Mouse (Mus musculus): ENCODE measurements at regions not wholly inside any gene's neighbourhood (a gene's known extent, or its start where the extent isn't known, plus 50 kb on each side); places are given as distances from the start of the nearest gene placed in this dataset.

DNA sequence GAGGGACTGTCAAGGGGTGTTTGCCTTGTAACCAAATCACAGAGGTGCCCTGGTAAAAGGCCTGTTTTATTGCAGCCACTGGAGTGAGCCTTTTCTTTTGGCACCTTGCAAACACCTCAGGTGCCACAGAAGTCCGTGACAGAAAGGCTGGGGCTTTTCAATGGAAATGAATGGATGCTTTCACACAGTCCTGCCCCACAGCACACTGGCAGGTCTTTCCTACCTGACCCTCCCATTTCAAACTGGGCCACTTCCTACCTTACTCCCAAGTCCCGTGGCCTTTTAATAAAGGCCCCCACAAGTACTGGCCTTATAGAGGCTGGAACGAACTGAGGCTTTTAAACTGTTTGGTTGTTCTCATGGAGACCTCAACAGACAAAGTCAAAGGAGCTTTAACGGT, 453.1 kb upstream of the Mki67 start:
- DNase-seq (ENCODE audit: low read depth, low spot score): no peak

DNA sequence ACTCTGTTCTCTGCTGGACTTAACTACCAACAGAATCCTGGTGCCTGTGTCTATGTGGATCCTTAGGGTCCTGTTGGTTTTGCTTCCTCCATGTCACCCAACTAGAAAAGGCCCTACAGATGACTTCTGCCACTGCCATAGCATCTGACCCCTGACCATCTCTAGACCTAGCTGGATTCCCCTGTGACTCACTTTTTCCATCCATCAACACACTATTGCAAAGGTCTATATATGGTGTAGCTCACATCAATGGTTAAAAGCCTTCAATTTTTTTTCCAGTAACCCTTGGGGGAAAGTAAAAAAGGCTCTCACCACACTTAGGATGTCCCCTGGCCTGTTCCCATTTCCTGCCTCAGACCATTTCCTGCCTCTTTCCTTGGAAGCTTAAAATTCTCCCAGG, 460.2 kb upstream of the Mki67 start:
- no peak for DNase-seq (ENCODE audit: low read depth, low spot score)

DNA sequence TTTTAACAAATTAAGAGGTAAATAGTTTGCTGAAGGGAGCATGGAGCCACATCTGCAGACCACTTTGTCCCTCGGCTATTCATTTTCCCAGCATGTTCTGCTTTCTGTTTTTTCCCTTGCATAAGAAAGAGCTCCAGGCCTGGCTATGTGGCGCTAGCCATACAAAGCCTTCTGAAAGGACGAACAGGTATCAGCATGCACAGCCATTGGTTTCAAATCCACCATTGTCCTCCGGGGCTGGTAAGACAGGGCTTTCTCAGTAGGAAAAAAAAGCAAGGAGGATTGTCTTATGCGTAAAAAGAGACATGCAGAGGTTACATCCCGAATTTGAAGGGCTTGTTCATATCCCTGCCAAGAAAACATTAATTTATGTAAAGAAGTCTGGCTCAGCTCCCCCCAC, 464.8 kb upstream of the Mki67 start:
- DNase-seq (ENCODE audit: low read depth, low spot score): no peak

DNA sequence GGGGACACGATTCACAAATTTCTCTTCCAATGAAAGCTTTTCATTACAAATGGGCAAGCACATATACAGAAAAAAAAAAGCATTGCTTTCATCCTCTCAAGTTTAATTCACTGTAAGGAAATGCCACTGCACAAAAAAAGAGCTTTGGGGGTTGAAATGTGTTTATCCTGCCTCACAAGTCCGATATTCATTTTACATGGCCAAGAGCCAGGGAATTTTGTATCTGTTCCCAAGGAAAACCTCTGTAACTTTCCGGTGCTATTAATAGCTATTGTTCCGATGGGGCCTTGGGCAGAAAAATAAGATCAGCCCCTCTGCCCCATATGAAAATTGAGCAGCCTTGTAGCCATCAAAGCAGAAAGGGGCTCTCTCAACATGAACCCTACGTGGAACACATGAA, 465.9 kb upstream of the Mki67 start:
- DNase-seq (ENCODE audit: low read depth, low spot score): no peak

DNA sequence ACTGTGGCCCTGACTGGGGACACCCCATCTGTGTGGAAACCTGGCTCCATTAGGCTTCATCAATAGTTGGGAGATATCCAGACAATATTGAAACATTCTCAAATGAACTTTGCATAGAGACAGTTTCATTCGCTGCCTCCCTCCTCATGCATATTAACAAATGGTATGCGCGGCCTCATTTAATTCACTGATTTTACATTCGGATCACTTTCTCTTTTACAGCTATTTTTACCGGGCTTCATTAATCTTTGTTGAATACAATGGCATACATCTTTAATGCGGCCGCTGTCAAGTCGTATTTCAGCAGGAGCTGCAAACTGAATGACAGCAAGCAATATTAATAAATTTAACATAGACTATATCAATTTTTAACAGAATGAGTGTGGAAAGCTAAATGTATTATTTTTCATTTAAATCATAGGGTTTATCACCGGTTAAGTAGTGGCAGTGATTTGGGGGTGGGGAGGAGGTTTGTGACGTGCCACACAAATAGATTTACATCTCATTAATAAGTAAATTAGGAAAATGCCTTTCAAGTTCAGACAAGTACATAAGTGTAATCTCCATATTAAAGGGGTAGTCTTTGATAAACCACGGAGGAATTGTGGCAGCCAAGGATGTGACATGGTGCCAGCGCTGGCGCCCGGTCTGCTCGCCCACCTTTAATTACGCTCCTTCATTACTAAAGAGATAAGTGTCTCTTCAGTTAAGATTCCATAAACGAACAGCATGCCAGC, 480.4 kb upstream of the Mki67 start:
- no peak for DNase-seq (ENCODE audit: low read depth, low spot score)

DNA sequence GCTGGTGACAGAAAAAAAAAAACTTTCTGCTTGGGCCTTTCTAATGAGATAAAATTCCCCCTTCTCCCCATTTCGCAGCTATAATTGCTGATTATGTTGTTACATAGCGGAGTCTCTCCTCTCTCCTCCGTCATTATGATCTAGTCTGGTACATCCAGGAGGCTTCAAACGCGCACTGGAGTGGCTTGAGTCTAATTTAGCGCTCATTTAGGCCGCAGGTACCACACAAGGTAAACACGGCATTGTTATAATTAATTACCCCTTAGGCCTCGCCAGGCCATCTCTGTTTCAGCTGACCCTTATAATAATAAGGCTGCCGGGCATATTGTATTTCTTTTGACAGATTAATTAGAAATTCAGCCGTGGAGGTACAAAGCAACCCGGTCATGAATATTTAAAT, 492.7 kb upstream of the Mki67 start:
- DNase-seq (ENCODE audit: low read depth, low spot score): no peak

DNA sequence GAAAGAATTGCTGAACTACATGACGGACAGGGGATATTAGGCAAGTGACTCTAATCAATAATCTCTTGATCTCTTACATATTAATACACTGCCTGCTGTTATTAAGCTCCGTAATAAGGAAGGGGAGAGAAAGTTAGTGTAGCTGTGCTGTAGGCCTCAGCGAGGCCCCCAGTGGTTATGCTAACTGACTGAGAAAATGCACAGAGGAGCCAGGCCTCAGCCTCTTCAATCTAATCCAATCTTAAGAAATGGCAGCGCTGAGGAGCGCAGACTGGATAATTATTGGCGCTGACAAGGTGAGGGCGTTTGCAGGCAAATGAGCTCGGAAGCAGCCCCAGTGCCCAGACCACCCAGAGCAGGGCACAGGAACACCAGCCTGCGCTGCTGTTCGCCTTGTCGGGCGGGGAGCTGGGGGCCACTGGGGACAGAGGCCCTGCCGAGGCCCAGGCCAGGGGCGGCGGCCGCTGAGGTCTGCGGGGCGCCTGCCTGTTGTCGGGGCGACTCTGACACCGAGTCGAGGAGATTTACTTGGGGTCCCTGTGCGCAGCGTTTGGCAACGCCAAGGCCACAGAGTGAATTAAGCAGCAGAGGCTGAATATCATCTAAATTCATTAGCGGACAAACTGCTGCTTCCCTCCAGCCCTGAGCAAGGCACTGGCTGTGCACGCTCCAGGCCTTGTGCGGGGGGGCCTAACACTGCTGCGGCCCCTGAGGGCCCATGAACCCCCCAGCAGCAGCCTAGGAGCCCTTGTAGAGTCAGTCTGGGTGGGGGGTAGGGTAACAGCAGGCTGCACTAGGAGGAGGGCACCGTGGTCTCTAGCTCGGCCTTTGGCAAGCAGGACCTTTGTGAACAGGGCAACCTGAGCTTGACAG, 493.4 kb upstream of the Mki67 start:
- DNase-seq (ENCODE audit: low read depth, low spot score): no peak

DNA sequence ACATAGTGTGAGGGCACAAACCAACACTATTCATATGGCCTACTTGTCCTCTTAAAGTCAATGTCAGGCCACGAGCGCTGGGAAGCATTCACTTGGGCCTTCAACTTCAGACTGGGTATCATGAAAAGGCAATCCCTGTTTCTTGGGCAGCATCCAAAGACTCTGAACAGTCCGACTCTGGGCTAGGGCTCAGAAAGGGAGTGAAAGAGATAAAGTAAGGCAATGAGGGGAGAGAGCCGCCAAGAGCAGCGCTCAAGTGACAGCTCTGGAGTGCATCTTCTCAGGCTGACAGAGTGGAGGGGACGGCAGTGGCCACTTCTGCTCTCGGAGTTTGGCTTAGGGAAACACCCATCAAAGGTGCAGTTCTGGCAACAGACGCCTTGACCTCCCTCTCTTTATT, 496.3 kb upstream of the Mki67 start:
- DNase-seq (ENCODE audit: low read depth, low spot score): no peak

DNA sequence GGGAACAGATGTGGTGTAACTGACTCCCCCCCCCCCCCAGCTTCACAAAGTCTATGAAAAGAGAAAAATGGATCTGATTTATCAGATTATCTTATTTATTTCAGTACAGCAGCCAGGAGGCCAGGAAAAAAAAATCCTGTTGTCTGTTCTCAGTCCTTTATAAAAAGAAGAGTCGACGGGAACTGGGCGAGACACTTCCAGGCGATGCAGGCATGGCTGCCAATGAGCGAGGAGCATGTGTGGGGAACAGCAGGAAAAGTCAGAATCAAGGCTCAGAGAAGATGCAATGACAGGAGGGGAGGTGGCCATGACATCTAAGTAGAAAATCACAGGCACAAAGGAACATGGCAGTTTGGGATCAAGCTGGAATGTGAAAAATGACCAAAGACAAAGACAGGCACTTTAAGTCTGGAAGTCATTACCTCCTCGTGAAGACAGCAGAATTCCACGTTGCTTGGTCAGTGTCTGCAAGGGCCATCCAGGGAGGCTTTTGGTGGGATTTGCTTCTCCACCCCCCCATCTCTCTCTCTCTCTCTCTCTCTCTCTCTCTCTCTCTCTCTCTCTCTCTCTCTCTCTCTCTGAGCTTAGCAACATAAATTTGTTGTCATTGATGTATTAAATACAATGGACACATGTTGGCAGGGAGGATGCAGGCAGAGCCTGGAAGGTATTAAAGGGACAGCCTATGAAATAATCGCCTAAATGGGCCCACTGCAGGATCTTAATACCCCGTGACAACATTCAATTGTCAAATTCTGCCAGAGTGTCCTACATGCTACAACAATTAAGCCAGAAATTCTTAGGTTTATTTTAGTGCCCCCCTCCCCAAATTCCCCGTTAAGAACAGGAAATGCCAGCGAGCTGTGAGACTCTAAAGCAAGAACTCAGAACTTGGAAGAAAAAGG, 497.1 kb upstream of the Mki67 start:
- DNase-seq (ENCODE audit: low read depth, low spot score): no peak

DNA sequence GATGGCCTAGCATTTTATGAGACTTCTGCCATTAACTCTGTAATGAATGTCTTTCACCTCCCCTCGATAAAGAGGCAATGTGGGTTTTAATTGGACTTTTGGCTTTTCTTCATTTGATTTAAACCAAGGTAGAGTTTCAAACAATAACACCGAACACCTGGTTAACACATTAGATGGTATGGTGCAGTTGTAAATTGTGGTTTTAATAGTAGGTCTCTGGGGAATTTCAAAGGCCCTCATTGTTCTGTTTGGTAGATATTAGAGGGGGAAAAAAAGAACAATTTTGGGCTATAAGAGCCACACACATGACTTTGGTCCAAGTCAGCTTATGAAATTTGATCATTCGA, 497.8 kb upstream of the Mki67 start:
- DNase-seq (ENCODE audit: low read depth, low spot score): no peak

DNA sequence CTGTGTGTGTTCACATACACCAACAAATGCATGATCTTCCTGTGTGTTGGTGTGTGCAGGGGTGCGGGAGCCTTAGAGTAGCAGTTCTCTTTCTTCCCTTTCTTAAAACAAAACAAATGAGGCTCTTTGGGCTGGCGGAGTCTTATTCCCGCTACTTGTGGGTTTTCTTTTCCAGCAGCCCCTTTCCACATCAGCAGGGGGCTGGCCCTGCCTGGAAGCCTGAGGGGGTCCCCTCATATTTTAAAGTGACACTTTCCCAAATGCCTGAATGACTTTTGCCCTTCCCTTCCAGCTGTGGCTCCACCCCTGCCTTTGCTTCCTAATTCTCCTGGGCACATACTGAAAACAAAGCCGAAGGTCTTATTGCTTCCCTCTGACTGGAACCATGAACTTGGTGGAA, 498.3 kb upstream of the Mki67 start:
- no peak for DNase-seq (ENCODE audit: low read depth, low spot score)

DNA sequence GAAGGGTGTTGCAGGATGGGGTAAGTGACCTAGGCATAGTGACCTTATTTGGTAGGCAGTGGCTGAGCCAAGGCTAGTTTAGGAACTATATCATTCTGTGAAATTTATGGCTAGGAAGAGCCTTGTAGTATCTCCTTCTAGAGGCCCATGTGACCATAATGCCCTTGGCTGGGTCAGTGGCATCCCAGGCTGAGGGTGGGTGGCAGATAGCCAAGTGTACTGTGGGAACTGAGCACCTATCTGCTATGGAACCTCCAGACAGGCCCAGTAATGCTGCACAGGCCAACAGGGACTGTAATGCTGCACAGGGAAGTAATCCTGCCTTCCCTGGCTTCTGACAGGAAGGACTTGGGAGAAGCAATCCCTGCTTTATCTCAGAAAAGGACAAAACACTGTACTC, 500.6 kb upstream of the Mki67 start:
- no peak for DNase-seq (ENCODE audit: low read depth, low spot score)

DNA sequence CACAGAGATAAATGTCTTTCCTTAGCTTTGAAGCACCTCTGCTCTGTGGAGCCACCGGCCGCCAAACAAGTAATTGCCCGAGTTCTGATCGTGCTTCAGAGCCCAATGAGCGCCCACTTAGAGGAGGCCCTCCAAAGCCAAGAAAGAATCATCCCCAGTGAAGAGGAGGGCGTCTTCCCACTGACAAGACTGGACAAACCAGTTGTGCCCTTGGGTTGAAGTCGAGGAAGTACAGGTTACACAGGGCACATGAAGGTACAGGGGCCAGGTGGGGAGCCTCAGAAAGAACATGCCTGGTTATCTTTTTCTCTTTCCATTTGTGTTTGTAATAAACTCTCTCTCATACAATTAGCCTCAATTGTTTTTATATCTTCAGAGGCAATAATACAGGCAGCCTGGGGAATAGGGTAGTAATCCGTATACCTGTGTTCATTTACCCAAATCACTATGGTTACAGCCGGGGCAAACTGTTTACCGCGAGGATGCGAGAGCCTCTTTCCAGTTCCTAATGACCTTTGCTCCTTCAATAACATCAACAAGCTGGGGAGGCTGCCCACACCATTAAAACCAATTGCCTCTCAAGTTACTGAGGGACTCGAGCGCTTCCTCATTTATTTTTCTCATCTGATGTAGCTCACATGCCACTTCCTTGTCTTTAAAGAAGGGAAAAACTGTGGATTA, 503.5 kb upstream of the Mki67 start:
- DNase-seq (ENCODE audit: low read depth, low spot score): no peak

DNA sequence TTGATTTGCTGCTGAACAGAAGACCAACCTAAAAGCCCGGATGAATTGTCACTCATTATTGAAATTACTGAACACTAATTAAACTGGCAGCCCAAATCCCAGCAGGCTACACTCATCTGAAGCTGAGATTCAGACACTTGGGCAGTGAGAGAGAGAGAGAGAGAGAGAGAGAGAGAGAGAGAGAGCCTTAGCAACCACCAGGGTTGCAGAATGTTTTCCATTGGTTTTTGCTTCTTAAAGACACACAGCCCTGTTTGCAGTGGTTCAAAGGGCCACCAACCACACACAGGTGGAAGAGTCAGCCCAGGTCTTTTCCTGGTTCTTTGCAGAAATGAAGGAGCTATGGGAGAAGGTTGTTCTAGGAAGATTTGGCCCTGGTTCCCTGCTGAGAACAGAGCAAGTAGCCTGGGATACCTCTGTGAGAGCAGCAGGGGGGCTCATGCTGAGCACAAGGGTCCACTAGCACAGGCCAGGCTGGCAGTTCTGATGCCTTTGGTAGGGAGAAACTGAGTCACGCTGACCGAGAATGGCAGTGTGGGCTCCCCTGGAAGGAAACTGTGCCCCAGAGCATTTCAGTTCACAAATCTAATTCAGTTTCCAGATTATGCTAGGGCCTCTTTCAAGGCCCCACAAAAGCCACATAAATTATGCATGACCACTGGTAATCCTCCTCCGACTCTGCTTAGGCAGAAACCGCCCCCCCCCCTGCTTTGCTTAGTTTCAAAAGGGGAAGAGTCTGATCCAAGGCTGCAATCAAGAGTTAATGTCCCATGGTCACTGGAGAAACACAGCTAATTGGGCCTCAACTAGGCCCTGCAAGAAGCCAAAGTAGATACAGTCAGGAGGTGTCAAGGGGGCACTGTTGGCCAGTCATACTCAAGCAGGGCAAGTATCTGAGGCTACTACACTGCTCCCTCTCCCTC, 504.3 kb upstream of the Mki67 start:
- no peak for DNase-seq (ENCODE audit: low read depth, low spot score)

DNA sequence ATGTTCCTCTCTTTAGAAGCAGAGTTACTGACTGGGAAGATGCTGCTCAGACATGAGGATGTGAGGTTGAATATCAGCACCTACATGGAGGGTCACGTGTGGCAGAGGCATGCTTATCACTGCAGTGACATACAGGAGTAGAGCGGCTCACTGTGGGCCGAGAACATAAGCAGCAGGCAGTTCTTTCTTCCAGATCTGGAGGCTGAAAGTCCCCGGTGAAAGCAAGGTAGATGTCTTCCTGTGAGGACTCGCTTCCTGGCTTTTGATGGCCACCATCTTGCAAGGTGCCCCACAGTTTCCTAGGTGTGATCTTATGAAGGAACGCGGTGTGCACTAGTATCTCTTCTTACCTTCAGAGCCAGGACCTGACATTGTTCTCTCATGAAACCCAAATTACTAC, 505.5 kb upstream of the Mki67 start:
- no peak for DNase-seq (ENCODE audit: low read depth, low spot score)

DNA sequence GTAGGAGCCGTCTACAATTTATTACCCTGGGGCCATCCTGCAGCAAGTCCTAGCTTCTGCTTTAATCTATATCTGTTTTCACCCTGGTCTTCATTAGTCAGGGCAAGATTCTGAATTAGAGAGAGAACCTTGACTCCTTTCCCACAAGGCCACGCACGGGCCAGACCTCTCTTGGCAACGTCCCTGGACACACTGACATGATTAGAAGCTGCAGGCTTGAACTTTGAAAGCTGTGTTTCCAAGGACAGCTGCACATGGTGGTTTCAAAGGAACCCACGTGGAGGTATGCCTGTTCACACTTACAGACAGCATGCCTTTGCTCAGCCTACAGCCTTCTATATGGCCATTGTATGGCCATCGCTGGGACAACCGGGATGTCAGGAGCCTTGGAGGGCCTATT, 509.9 kb upstream of the Mki67 start:
- no peak for DNase-seq (ENCODE audit: low read depth, low spot score)

DNA sequence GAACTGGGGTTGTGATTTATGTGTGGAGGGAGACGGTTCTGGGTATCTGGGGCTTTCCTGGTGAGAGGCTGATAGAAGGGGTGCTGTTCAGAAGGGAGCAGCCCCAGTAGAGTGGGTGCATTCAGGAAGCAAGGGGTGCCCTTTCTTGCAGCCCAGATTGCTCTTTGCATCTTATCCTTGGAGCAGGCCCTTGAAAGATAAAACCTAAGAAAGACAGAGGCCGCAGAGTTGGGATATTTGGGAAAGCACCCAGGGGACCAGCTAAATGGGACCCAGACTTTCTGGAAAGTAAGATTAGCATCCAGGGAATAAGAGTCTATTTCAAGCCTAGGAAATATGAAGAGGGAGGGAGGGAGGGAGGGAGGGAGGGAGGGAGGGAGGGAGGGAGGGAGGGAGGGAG, 512.2 kb upstream of the Mki67 start:
- DNase-seq (ENCODE audit: low read depth, low spot score): no peak

DNA sequence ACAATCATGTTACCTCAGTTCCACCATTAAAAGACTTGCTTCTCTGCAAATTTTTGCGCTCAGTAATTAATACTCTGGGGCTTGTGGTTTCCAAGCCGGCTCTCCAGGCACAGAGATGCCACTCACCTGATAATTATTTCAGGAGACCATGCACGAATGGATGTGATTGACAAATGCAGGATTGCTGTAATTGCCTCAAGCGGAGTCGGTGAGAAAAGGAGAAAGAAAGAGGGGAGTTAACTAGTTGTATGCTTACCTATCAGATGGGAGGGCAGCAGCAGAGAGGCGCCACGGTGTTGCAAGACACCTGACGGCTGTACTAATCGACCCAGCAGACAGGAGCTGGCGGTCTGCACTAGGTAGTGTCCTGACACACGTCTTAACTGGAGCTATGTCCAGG, 513.4 kb upstream of the Mki67 start:
- DNase-seq (ENCODE audit: low read depth, low spot score): no peak

DNA sequence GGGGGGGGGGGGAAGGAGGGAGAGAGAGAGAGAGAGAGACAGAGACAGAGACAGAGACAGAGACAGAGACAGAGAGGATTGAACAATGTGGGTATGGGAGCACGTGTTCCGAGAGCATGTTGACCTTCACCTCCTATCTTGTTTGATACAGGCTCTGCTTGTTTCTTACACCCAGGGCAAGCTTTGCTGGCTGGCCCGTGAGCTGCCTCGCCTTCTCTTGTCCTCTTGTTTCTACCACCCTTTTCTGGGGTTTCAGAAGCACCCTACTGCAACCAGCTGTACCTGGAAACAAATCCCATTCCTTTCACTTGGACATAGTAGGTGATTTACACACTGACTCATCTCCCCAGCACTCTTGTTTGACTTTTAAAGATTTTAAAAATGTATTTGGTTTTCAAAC, 516.0 kb upstream of the Mki67 start:
- DNase-seq (ENCODE audit: low read depth, low spot score): no peak

DNA sequence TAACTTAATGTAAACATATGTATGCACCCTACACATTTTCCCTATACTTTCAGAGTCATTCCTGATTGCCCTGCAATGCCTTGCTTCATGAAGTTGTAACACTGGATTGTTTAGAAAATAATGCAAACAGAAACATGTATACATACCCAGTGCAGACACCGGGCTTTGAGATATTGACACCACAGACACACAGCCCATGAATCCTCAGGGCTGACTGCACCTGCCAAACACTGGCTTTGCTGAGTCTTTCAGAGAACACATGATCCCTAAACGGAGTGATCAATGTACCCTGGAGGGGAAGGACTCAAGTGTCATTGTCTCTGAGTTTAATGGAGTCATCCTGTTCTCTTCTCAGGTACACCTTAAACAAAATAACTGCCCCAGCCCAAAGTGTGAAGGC, 519.4 kb upstream of the Mki67 start:
- DNase-seq (ENCODE audit: low read depth, low spot score): no peak

DNA sequence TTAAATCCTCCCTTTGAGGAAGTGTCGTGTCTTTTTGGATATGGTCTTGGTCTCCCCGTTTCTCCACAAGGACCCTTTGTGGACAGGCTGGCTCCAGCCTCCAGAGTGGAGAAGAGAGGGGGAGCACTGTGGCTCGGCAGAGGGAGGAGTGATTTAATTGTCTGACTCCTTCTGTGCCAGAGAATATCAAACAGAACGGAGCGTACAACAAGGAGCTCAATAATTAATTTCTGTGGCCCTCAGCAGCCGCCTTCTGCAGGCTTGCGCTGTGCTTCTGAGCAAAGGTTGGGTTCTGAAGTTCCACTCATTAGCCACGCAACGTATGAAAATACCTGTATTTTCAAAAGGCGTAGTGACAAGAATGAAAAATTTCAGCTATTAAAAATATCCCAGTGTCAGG, 520.2 kb upstream of the Mki67 start:
- no peak for DNase-seq (ENCODE audit: low read depth, low spot score)
